Mouse (Mus musculus) ES-E14 (cell line): Measurements from ENCODE around the gene Pcbp1.

Experiments
- HCFC1 ChIP-seq: IDR thresholded peaks from 2 replicates; pipeline ENCODE4 v1.6.1; 2012; ENCODE audit warnings: low read length, inconsistent platforms, borderline replicate concordance; ENCODE audit not compliant: insufficient read depth
- ZNF384 ChIP-seq: IDR thresholded peaks from 2 replicates; pipeline ENCODE4 v1.6.1; 2012; ENCODE audit warnings: low read depth, low read length, inconsistent platforms

- no peak for TF ChIP-seq HCFC1
- no peak for TF ChIP-seq ZNF384
Measured at GRCm38 (mm10) chr6:86570830-86571229, 44.7 kb upstream of the Pcbp1 start.
